Mouse (Mus musculus): ENCODE measurements around the gene Saa3. TPM values are rescaled to one million over a fixed set of nuclear protein-coding genes. Genes with fewer than 3 reads are reported as not detected.
"Not testable (repeated sequence)": the region's sequence is repeated elsewhere in the genome, so short reads cannot be mapped to it uniquely, and the experiment has no call there.

The Saa3 gene
- polyA plus RNA-seq, 1 experiment from 2014 or later: 0.08 TPM

- H3K27ac ChIP-seq; H3K9ac ChIP-seq; H3K4me2 ChIP-seq (replicated peaks); H3K4me3 ChIP-seq (replicated peaks; ENCODE audit: low read length); H3K36me3 ChIP-seq (replicated peaks; ENCODE audit: control insufficient read depth, insufficient read depth); ATAC-seq (ENCODE audit: low FRiP score); H3K27me3 ChIP-seq (ENCODE audit: control insufficient read depth, insufficient read depth, low read length); DNase-seq (ENCODE audit: low spot score); H3K9me3 ChIP-seq (ENCODE audit: control insufficient read depth, low read length); H3K4me1 ChIP-seq (replicated peaks; ENCODE audit: control insufficient read depth, insufficient read depth, low read length): not testable (repeated sequence)
- WGBS: 79% methylated on average over 5 of the region's 5 CpGs
These were observed 24.5 kb upstream of the Saa3 start for GRCm38 (mm10) chr7:46740041-46740440.

GRCm38 (mm10) chr7:46738561-46739460 lies 23.3 kb upstream of the Saa3 start:
- Histone ChIP-seq H3K4me3 (replicated peaks; ENCODE audit: low read length) (no peak overlapping the region), H3K9me3 (ENCODE audit: control insufficient read depth, low read length) (no peaks in the 10 kb centered on the region), H3K9ac (no peak overlapping the region), H3K4me1 (replicated peaks; ENCODE audit: control insufficient read depth, insufficient read depth, low read length) (no peaks in the 10 kb centered on the region), H3K27me3 (ENCODE audit: control insufficient read depth, insufficient read depth, low read length) (no peaks in the 10 kb centered on the region), H3K36me3 (replicated peaks; ENCODE audit: control insufficient read depth, insufficient read depth) (no peaks in the 10 kb centered on the region), H3K4me2 (replicated peaks) (no peak overlapping the region), H3K27ac (no peak overlapping the region)
- DNase-seq (ENCODE audit: low spot score) (no peak), ATAC-seq (ENCODE audit: low FRiP score) (no peak)
- 88% methylated on average over 12 of the region's 12 CpGs for WGBS

DNA sequence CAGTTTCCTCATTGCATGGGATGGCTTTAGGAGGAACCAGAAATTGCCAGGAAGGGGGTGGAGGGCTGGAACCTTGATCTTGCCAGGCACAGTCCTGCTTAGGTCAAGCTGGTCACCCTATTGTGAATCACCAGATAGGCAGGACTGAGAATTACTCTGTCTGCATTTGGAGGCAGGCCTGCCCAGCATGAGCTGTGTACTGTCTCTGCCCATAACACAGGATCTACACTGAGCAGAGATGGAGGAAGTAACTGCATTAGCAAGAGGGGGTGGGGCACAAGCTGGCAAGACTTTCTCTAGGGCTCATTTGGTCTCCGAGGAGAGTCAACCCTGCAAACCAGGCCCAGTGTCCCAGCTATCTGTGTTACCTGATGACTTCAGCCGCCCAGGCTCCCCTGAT lies 19.5 kb upstream of the Saa3 start:
- 74% methylated on average over 2 of the region's 2 CpGs for WGBS
- Histone ChIP-seq H3K36me3 (replicated peaks; ENCODE audit: control insufficient read depth, insufficient read depth) (no peaks in the 10 kb centered on the region), H3K27me3 (ENCODE audit: control insufficient read depth, insufficient read depth, low read length) (no peaks in the 10 kb centered on the region), H3K27ac (no peak overlapping the region), H3K9ac (no peak overlapping the region), H3K4me1 (replicated peaks; ENCODE audit: control insufficient read depth, insufficient read depth, low read length) (no peaks in the 10 kb centered on the region), H3K4me3 (replicated peaks; ENCODE audit: low read length) (no peak overlapping the region), H3K9me3 (ENCODE audit: control insufficient read depth, low read length) (no peaks in the 10 kb centered on the region), H3K4me2 (replicated peaks) (no peak overlapping the region)
- no peak for ATAC-seq (ENCODE audit: low FRiP score)
- no peak for DNase-seq (ENCODE audit: low spot score)

- ATAC-seq (ENCODE audit: low FRiP score): no peak
- DNase-seq (ENCODE audit: low spot score): no peak
- no peaks in the 10 kb centered on the region for H3K36me3 ChIP-seq (replicated peaks; ENCODE audit: control insufficient read depth, insufficient read depth)
- no peaks in the 10 kb centered on the region for H3K4me1 ChIP-seq (replicated peaks; ENCODE audit: control insufficient read depth, insufficient read depth, low read length)
- no peak within 1 kb of the TSS for H3K4me3 ChIP-seq (replicated peaks; ENCODE audit: low read length)
- no peaks in the 10 kb centered on the region for H3K27me3 ChIP-seq (ENCODE audit: control insufficient read depth, insufficient read depth, low read length)
- H3K4me2 ChIP-seq (replicated peaks): no peak within 1 kb of the TSS
- whole genome bisulfite sequencing: 84% methylated on average over 4 of the region's 4 CpGs
- no peak within 1 kb of the TSS for H3K27ac ChIP-seq
- H3K9me3 ChIP-seq (ENCODE audit: control insufficient read depth, low read length): no peaks in the 10 kb centered on the region
- no peak within 1 kb of the TSS for H3K9ac ChIP-seq
These were observed 17.0 kb upstream of the Saa3 start, which contains the start of gene Saa4 for GRCm38 (mm10) chr7:46732458-46732857. Gene Saa4 (minus strand): TSS chr7:46732603.

GRCm38 (mm10) chr7:46727584-46727983 lies 12.1 kb upstream of the Saa3 start:
- WGBS: 90% methylated on average over 1 of the region's 1 CpGs
- no peak for DNase-seq (ENCODE audit: low spot score)
- Histone ChIP-seq H3K36me3 (replicated peaks; ENCODE audit: control insufficient read depth, insufficient read depth) (no peaks in the 10 kb centered on the region), H3K4me2 (replicated peaks) (no peak overlapping the region), H3K9me3 (ENCODE audit: control insufficient read depth, low read length) (no peaks in the 10 kb centered on the region), H3K27me3 (ENCODE audit: control insufficient read depth, insufficient read depth, low read length) (no peaks in the 10 kb centered on the region), H3K4me3 (replicated peaks; ENCODE audit: low read length) (no peak overlapping the region), H3K4me1 (replicated peaks; ENCODE audit: control insufficient read depth, insufficient read depth, low read length) (no peaks in the 10 kb centered on the region), H3K27ac (no peak overlapping the region), H3K9ac (no peak overlapping the region)
- ATAC-seq (ENCODE audit: low FRiP score): no peak

GRCm38 (mm10) chr7:46724396-46724795 lies 8.9 kb upstream of the Saa3 start:
- no peak overlapping the region for H3K27ac ChIP-seq
- no peaks in the 10 kb centered on the region for H3K4me1 ChIP-seq (replicated peaks; ENCODE audit: control insufficient read depth, insufficient read depth, low read length)
- H3K36me3 ChIP-seq (replicated peaks; ENCODE audit: control insufficient read depth, insufficient read depth): no peaks in the 10 kb centered on the region

DNA sequence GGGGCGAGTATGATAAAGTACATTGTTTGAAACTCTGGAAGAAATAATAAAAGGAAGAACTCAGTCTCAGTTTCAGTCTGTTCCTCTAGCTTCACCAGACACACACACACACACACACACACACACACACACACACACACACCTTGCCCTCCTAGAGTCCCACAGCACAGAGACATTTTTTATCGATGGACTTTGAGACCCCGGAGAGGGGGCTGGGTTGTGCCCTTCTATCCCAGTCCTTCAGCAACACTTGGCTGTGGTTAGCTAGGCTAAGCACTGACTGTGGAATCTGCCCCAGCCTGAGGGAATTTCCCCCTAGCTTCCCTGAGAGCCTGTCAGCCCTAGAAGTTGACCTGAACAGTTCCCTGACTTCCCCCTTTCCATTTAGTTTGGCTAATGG lies 8.3 kb upstream of the Saa3 start:
- H3K4me1 ChIP-seq (replicated peaks; ENCODE audit: control insufficient read depth, insufficient read depth, low read length): no peaks in the 10 kb centered on the region
- ATAC-seq (ENCODE audit: low FRiP score) (no peak), DNase-seq (ENCODE audit: low spot score) (no peak)
- no peaks in the 10 kb centered on the region for H3K36me3 ChIP-seq (replicated peaks; ENCODE audit: control insufficient read depth, insufficient read depth)
- H3K9ac ChIP-seq: no peak overlapping the region
- H3K9me3 ChIP-seq (ENCODE audit: control insufficient read depth, low read length): no peaks in the 10 kb centered on the region
- no peak overlapping the region for H3K4me3 ChIP-seq (replicated peaks; ENCODE audit: low read length)
- 90% methylated on average over 3 of the region's 3 CpGs for WGBS
- H3K27me3 ChIP-seq (ENCODE audit: control insufficient read depth, insufficient read depth, low read length): no peaks in the 10 kb centered on the region
- no peak overlapping the region for H3K27ac ChIP-seq
- H3K4me2 ChIP-seq (replicated peaks): no peak overlapping the region

More at GRCm38 (mm10) chr7:46724396-46724795, 8.9 kb upstream of the Saa3 start:
- Histone ChIP-seq H3K27me3 (ENCODE audit: control insufficient read depth, insufficient read depth, low read length) (no peaks in the 10 kb centered on the region), H3K4me3 (replicated peaks; ENCODE audit: low read length) (no peak overlapping the region), H3K9ac (no peak overlapping the region), H3K4me2 (replicated peaks) (no peak overlapping the region), H3K9me3 (ENCODE audit: control insufficient read depth, low read length) (no peaks in the 10 kb centered on the region)
- 71% methylated on average over 5 of the region's 5 CpGs for WGBS
- DNase-seq (ENCODE audit: low spot score): no peak
- ATAC-seq (ENCODE audit: low FRiP score): no peak

DNA sequence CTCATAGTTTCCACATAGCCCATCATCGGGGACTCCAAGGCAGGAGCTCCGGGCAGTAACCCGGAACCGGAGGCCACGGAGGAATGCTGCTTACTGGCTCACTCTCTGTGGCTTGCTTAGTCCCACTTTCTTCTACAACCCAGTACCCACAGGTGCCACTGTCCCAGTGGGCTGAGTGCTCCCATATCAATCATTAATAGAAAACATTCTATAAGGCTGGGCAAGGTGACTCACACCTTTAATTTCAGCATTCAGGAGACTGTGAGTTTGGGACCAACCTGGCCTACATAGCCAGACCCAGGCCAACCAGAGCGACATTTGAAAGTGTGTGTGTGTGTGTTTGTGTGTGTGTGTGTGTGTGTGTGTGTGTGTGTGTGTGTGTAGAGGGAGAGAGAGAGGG lies 7.9 kb upstream of the Saa3 start:
- no peak overlapping the region for H3K4me3 ChIP-seq (replicated peaks; ENCODE audit: low read length)
- H3K9me3 ChIP-seq (ENCODE audit: control insufficient read depth, low read length): no peaks in the 10 kb centered on the region
- H3K4me1 ChIP-seq (replicated peaks; ENCODE audit: control insufficient read depth, insufficient read depth, low read length): no peaks in the 10 kb centered on the region
- no peak overlapping the region for H3K9ac ChIP-seq
- ATAC-seq (ENCODE audit: low FRiP score): no peak
- no peaks in the 10 kb centered on the region for H3K36me3 ChIP-seq (replicated peaks; ENCODE audit: control insufficient read depth, insufficient read depth)
- no peak for DNase-seq (ENCODE audit: low spot score)
- 98% methylated on average over 6 of the region's 6 CpGs for WGBS
- no peak overlapping the region for H3K4me2 ChIP-seq (replicated peaks)
- H3K27ac ChIP-seq: no peak overlapping the region
- no peaks in the 10 kb centered on the region for H3K27me3 ChIP-seq (ENCODE audit: control insufficient read depth, insufficient read depth, low read length)

DNA sequence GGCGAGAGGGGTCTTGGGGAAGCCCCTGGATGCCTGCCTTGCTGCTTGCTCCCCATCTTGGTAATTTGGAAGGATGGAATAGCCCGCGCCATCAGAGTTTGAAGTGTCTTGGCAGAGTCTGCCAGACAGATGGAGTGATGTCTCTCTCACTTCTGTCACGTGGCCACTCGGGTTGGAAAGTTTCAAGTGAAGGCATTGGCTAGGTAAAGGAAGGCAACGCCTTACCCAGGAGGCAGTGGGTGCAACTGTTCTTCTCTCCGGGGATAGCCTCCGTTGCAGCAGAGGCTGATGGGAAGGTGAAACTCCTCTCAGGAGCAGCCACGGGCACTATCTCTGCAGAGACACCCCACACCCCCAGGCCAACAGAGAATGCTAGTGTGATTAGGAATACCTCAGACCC lies 5.0 kb upstream of the Saa3 start:
- H3K9me3 ChIP-seq (ENCODE audit: control insufficient read depth, low read length): no peaks in the 10 kb centered on the region
- no peak overlapping the region for H3K27ac ChIP-seq
- ATAC-seq (ENCODE audit: low FRiP score) (no peak), DNase-seq (ENCODE audit: low spot score) (no peak)
- H3K4me2 ChIP-seq (replicated peaks): no peak overlapping the region
- no peak overlapping the region for H3K4me3 ChIP-seq (replicated peaks; ENCODE audit: low read length)
- H3K27me3 ChIP-seq (ENCODE audit: control insufficient read depth, insufficient read depth, low read length): no peaks in the 10 kb centered on the region
- H3K4me1 ChIP-seq (replicated peaks; ENCODE audit: control insufficient read depth, insufficient read depth, low read length): no peaks in the 10 kb centered on the region
- no peak overlapping the region for H3K9ac ChIP-seq
- 81% methylated on average over 9 of the region's 9 CpGs for WGBS
- no peaks in the 10 kb centered on the region for H3K36me3 ChIP-seq (replicated peaks; ENCODE audit: control insufficient read depth, insufficient read depth)

All from hindbrain, embryonic 14.5 days (tissue).